Mouse (Mus musculus) olfactory bulb, adult 2 months (tissue): ENCODE results near the gene Habp4.

Source experiments
- CTCF ChIP-seq: fragments of 200-500 bp; IDR thresholded peaks from 2 replicates; pipeline ENCODE4 v1.5.1; 2012; ENCODE audit warnings: low read depth, mild to moderate bottlenecking, low read length, moderate library complexity; ENCODE audit not compliant: insufficient read depth
- POLR2A ChIP-seq: fragments of 200-500 bp; IDR thresholded peaks from 2 replicates; pipeline ENCODE4 v1.6.1; 2012; ENCODE audit warnings: mild to moderate bottlenecking, low read depth, low read length, moderate library complexity; ENCODE audit not compliant: insufficient read depth

DNA sequence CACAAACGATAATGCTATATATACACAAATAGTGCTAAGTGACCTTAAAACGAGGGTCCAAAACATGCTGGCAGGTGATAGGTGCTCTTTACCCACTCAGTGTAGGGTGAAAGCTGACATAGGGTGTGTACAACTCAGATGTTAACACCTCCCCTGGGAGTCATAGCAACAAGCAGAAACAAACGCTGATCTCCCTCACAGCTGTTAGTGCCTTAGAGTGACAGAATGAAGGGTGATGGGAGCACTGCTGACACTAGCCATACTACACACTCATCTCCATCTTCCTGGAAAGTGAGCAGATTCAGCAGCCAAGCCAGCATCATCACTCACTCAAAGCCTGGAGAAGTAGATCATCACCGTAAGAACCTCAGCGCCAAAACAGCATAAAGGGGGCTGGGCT lies 11.5 kb upstream of the Habp4 start:
- no peak for TF ChIP-seq CTCF
- TF ChIP-seq POLR2A = no peak
